Mouse (Mus musculus): Measurements from ENCODE around the gene Dab1. TPM values are rescaled to one million over a fixed set of nuclear protein-coding genes. Genes with fewer than 3 reads are reported as not detected.

Gene Dab1
- polyA plus RNA-seq, 1 experiment from 2014 or later: 22.8 TPM

- WGBS: 66% methylated on average over 4 of the region's 4 CpGs
- Histone ChIP-seq H3K36me3 (ENCODE audit: insufficient read depth, low read length) (no peaks in the 10 kb centered on the region), H3K4me3 (replicated peaks; ENCODE audit: low read depth, low read length) (no peak overlapping the region), H3K9ac (ENCODE audit: low read depth, low read length) (no peak overlapping the region), H3K4me2 (ENCODE audit: low read length) (no peak overlapping the region), H3K4me1 (replicated peaks; ENCODE audit: insufficient read depth, low read length) (no peaks in the 10 kb centered on the region), H3K27ac (no peak overlapping the region), H3K9me3 (replicated peaks; ENCODE audit: low read length) (no peaks in the 10 kb centered on the region), H3K27me3 (ENCODE audit: insufficient read depth, low read length) (no peaks in the 10 kb centered on the region)
- DNase-seq (ENCODE audit: low spot score): no peak
- no peak for TF ChIP-seq CTCF (IDR thresholded peaks at IDR 0.05; ENCODE audit: low read depth)
- no peak for ATAC-seq (replicated peaks; ENCODE audit: low FRiP score, low read depth)
These were observed 1151.2 kb downstream of the Dab1 start for GRCm38 (mm10) chr4:104770331-104770730.

- Histone ChIP-seq H3K9ac (ENCODE audit: low read depth, low read length) (no peak overlapping the region), H3K4me1 (replicated peaks; ENCODE audit: insufficient read depth, low read length) (no peaks in the 10 kb centered on the region), H3K4me2 (ENCODE audit: low read length) (no peak overlapping the region), H3K27ac (no peak overlapping the region), H3K9me3 (replicated peaks; ENCODE audit: low read length) (no peaks in the 10 kb centered on the region), H3K36me3 (ENCODE audit: insufficient read depth, low read length) (no peaks in the 10 kb centered on the region), H3K27me3 (ENCODE audit: insufficient read depth, low read length) (no peaks in the 10 kb centered on the region), H3K4me3 (replicated peaks; ENCODE audit: low read depth, low read length) (no peak overlapping the region)
- TF ChIP-seq CTCF (IDR thresholded peaks at IDR 0.05; ENCODE audit: low read depth): no peak
- no peak for ATAC-seq (replicated peaks; ENCODE audit: low FRiP score, low read depth)
- WGBS: 70% methylated on average over 3 of the region's 3 CpGs
- no peak for DNase-seq (ENCODE audit: low spot score)
These were observed 1156.4 kb downstream of the Dab1 start for GRCm38 (mm10) chr4:104775601-104776000.

- WGBS: 84% methylated on average over 5 of the region's 5 CpGs
- H3K36me3 ChIP-seq (ENCODE audit: insufficient read depth, low read length): no peaks in the 10 kb centered on the region
- H3K4me3 ChIP-seq (replicated peaks; ENCODE audit: low read depth, low read length): no peak overlapping the region
- no peak for ATAC-seq (replicated peaks; ENCODE audit: low FRiP score, low read depth)
- no peaks in the 10 kb centered on the region for H3K27me3 ChIP-seq (ENCODE audit: insufficient read depth, low read length)
- no peak overlapping the region for H3K4me2 ChIP-seq (ENCODE audit: low read length)
- no peak for TF ChIP-seq CTCF (IDR thresholded peaks at IDR 0.05; ENCODE audit: low read depth)
- DNase-seq (ENCODE audit: low spot score): no peak
- H3K4me1 ChIP-seq (replicated peaks; ENCODE audit: insufficient read depth, low read length): no peaks in the 10 kb centered on the region
- H3K9me3 ChIP-seq (replicated peaks; ENCODE audit: low read length): no peaks in the 10 kb centered on the region
- no peak overlapping the region for H3K9ac ChIP-seq (ENCODE audit: low read depth, low read length)
- no peak overlapping the region for H3K27ac ChIP-seq
These were observed 1160.3 kb downstream of the Dab1 start for GRCm38 (mm10) chr4:104779460-104779859.

- ATAC-seq (replicated peaks; ENCODE audit: low FRiP score, low read depth): no peak
- Histone ChIP-seq H3K4me3 (replicated peaks; ENCODE audit: low read depth, low read length) (no peak overlapping the region), H3K36me3 (ENCODE audit: insufficient read depth, low read length) (no peaks in the 10 kb centered on the region), H3K4me2 (ENCODE audit: low read length) (no peak overlapping the region), H3K9me3 (replicated peaks; ENCODE audit: low read length) (no peaks in the 10 kb centered on the region), H3K27ac (no peak overlapping the region), H3K4me1 (replicated peaks; ENCODE audit: insufficient read depth, low read length) (no peaks in the 10 kb centered on the region), H3K27me3 (ENCODE audit: insufficient read depth, low read length) (no peaks in the 10 kb centered on the region), H3K9ac (ENCODE audit: low read depth, low read length) (no peak overlapping the region)
- TF ChIP-seq CTCF (IDR thresholded peaks at IDR 0.05; ENCODE audit: low read depth): no peak
- no peak for DNase-seq (ENCODE audit: low spot score)
- 86% methylated on average over 3 of the region's 3 CpGs for WGBS
These were observed 1162.3 kb downstream of the Dab1 start for GRCm38 (mm10) chr4:104781441-104781840.

- H3K4me3 ChIP-seq (replicated peaks; ENCODE audit: low read depth, low read length): no peak overlapping the region
- H3K9ac ChIP-seq (ENCODE audit: low read depth, low read length): no peak overlapping the region
- H3K27me3 ChIP-seq (ENCODE audit: insufficient read depth, low read length): no peaks in the 10 kb centered on the region
- no peaks in the 10 kb centered on the region for H3K36me3 ChIP-seq (ENCODE audit: insufficient read depth, low read length)
- ATAC-seq (replicated peaks; ENCODE audit: low FRiP score, low read depth): no peak
- H3K27ac ChIP-seq: no peak overlapping the region
- no peaks in the 10 kb centered on the region for H3K4me1 ChIP-seq (replicated peaks; ENCODE audit: insufficient read depth, low read length)
- no peak overlapping the region for H3K4me2 ChIP-seq (ENCODE audit: low read length)
- no peak for DNase-seq (ENCODE audit: low spot score)
- WGBS: 81% methylated on average over 4 of the region's 4 CpGs
- TF ChIP-seq CTCF (IDR thresholded peaks at IDR 0.05; ENCODE audit: low read depth): no peak
- H3K9me3 ChIP-seq (replicated peaks; ENCODE audit: low read length): no peaks in the 10 kb centered on the region
These were observed 1163.2 kb downstream of the Dab1 start for GRCm38 (mm10) chr4:104782346-104782745.

GRCm38 (mm10) chr4:104792111-104792510, 1173.0 kb downstream of the Dab1 start:
- WGBS: 91% methylated on average over 4 of the region's 4 CpGs
- no peak for ATAC-seq (replicated peaks; ENCODE audit: low FRiP score, low read depth)
- DNase-seq (ENCODE audit: low spot score): no peak

More at GRCm38 (mm10) chr4:104792111-104792510, 1173.0 kb downstream of the Dab1 start:
- Histone ChIP-seq H3K27ac (no peak overlapping the region), H3K4me3 (replicated peaks; ENCODE audit: low read depth, low read length) (no peak overlapping the region), H3K36me3 (ENCODE audit: insufficient read depth, low read length) (no peaks in the 10 kb centered on the region), H3K27me3 (ENCODE audit: insufficient read depth, low read length) (no peaks in the 10 kb centered on the region), H3K9me3 (replicated peaks; ENCODE audit: low read length) (no peaks in the 10 kb centered on the region), H3K4me1 (replicated peaks; ENCODE audit: insufficient read depth, low read length) (no peaks in the 10 kb centered on the region), H3K9ac (ENCODE audit: low read depth, low read length) (no peak overlapping the region), H3K4me2 (ENCODE audit: low read length) (no peak overlapping the region)
- TF ChIP-seq CTCF (IDR thresholded peaks at IDR 0.05; ENCODE audit: low read depth): no peak

All from kidney, postnatal 0 days (tissue).